Mouse (Mus musculus): ENCODE data around the gene Thsd7b.

- TF ChIP-seq CTCF (conservative IDR thresholded peaks at IDR 0.05; ENCODE audit: insufficient read depth, insufficient read length, low read depth, low read length), result no peak
- TF ChIP-seq POLR2A (IDR thresholded peaks at IDR 0.05; ENCODE audit: low read depth, low read length), result no peak
Observed at GRCm38 (mm10) chr1:129250704-129251443, 22.2 kb upstream of the Thsd7b start.
